Mouse (Mus musculus) B cell, adult 62 days (primary cell): ENCODE results near the gene Gphn. TPM values are rescaled to one million over a fixed set of nuclear protein-coding genes. Genes with fewer than 3 reads are reported as not detected.

Experiments
- total RNA-seq: library from RNA; stranded (reverse); gene quantifications from 4 replicates; pipeline ENCODE4 v1.2.4, GENCODE M21; 2023

Gene Gphn
- total RNA-seq = 12.9 to 17.8 TPM (median 16.1 TPM) in 4 replicates

DNA sequence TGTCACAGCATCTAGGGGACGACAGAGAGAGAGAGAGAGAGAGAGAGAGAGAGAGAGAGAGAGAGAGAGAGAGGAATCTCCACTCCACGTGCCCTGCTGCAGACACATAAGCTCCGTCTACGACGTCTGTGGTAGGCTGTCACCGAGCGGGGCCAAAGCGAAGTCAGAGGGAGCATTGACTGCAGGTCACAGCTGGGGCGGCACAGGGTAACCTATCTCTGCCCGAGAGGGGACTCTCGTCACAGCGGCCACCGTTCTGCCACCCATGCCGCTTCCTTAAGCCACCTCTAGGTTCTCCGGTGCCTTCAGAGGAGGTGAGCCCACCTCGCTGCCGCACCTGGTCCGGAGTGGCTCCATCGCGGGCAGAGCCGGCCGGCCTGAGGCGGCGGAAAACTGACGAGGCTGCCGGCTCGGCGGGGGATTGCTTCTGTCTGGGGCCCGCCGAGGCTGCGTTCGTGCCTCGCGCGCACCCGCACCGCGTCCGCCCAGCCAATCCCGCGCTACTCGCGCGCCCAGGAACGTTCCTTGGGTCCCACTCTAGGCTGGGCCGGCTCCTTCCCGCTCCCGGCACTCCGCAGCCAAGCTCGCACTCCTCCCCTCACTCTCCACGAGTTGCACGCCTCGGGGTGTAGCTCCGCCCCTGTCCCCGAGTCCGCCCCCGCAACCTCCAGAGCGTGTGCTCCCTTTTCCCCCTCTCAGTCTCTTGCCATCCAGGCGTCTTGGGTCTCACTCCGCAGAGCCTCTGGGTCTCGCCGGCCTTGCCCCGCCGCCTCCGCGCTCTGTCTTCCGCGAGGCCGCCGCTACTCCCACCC lies at the start of gene Gphn:
Gene Gphn (plus strand): TSS at position 673 of the 812 bp plus-strand sequence.

DNA sequence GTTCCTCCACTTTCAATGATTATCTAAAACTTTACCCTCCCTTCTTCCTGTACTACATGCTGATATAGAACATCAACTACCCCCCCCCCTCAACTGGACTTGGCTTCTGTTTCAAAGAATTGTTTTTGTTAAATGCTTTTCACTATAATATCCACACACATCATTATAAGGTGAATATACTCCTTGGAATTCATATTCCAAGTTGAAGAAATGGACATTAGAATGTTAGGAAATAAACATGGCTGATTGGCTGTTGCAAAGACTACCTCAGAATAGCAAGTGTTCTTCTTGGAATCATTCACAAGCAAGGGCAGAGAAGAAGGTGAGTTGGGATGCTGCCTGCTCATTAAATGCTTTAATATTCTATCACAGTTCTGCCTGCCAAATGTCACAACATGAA lies 32.2 kb upstream of the Gphn start, which contains the start of gene Gm6657:
Gene Gm6657 (plus strand): TSS at position 301 of the 400 bp plus-strand sequence.

DNA sequence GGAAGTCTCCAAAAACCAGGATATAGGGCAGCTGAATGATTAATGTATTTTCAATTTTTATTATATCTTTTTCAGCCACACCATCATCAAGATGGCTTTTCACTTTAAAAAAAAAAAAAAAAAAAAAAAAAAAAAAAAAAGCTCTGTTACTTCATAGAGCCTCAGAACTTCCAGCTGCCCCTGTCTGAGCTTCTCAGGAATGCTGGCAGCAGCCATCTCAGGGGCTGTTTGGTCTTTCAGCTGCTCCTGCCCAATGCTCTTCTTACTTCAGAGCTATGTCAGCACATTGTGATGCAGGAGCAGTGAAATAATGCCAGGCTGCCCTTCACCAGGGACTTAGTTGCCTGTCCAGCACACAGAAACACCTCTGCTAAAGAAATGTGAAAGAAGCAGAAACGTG lies 465.1 kb downstream of the Gphn start, which contains the start of gene Fam71d:
Gene Fam71d (plus strand): TSS at position 211 of the 400 bp plus-strand sequence.

Other genes with a start within 250 kb of the Gphn start
- not detected in 4 replicates for gene Gm6657, start 32.1 kb upstream of the Gphn start, total RNA-seq